Mouse (Mus musculus) hematopoietic multipotent progenitor cell, adult 10-12 weeks (in vitro differentiated cells): Measurements from ENCODE around the gene Gpd1l. TPM values are rescaled to one million over a fixed set of nuclear protein-coding genes. Genes with fewer than 3 reads are reported as not detected.

ENCODE experiments used
- polyA plus RNA-seq: library from polyadenylated mRNA; stranded (reverse); fragments of >175 nt; gene quantifications from 2 replicates; pipeline ENCODE4 v1.2.3, GENCODE M21; 2012; ENCODE audit warnings: low replicate concordance

Gpd1l gene
- polyA plus RNA-seq = 23.0 and 36.9 TPM in 2 replicates

GRCm38 (mm10) chr9:114933723-114934171 lies at the start of gene Gpd1l:
Gpd1l (minus strand) TSS chr9:114933987.

GRCm38 (mm10) chr9:114982689-114983360 lies 49.0 kb upstream of the Gpd1l start, which contains the start of gene Rps27rt:
Rps27rt (minus strand) TSS chr9:114982739.

GRCm38 (mm10) chr9:114978281-114979111 lies 44.7 kb upstream of the Gpd1l start, which contains the start of gene Osbpl10:
Osbpl10 (plus strand) TSS chr9:114978569.

Other genes starting within 250 kb of the Gpd1l start
- gene Dync1li1, start 245.2 kb downstream of the Gpd1l start, polyA plus RNA-seq = 18.7 and 27.8 TPM in 2 replicates
- gene Cmtm6, start 202.9 kb downstream of the Gpd1l start, polyA plus RNA-seq = 24.5 and 25.0 TPM in 2 replicates
- gene Cmtm7, start 152.1 kb downstream of the Gpd1l start, polyA plus RNA-seq = 109 and 287 TPM in 2 replicates
- 5.9 and 8.4 TPM in 2 replicates for gene Cmtm8, start 89.8 kb downstream of the Gpd1l start, polyA plus RNA-seq
- 0.17 TPM in 1 of 2 replicates, not detected in the other for gene Osbpl10, start 44.6 kb upstream of the Gpd1l start, polyA plus RNA-seq
- gene Rps27rt, start 48.8 kb upstream of the Gpd1l start, polyA plus RNA-seq = 4.5 and 12.7 TPM in 2 replicates